Mouse (Mus musculus): Measurements from ENCODE around the gene 4933428M09Rik. TPM values are rescaled to one million over a fixed set of nuclear protein-coding genes. Genes with fewer than 3 reads are reported as not detected.

4933428M09Rik gene
- polyA plus RNA-seq, 1 experiment from 2014 or later = not detected

DNA sequence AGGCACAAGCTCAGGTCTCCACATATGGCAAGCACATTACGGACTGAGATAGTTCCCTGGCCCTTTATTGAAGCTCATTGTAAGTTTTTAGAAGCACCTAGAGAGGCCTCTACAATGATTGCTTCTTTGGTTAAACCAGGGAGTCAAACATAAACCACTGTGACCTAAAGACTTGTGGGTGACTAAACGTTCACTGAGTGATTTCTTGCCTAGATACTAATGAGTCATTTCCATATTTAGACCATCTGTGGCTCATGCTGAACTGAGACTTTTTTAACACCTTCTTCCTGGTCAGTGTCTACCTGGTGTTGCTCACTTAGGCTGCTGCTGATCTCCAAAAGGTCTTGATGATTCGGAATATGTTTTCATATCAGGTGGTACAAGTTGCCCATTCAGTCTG lies 42.9 kb downstream of the 4933428M09Rik start:
- no peak for ATAC-seq (ENCODE audit: insufficient read depth, low FRiP score, low read depth)
- 69% methylated on average over 3 of the region's 3 CpGs for WGBS

More for the DNA sequence above, 42.9 kb downstream of the 4933428M09Rik start:
- Histone ChIP-seq H3K36me3 (no peaks in the 10 kb centered on the region), H3K27me3 (replicated peaks) (no peaks in the 10 kb centered on the region), H3K9me3 (no peaks in the 10 kb centered on the region), H3K9ac (no peak overlapping the region), H3K4me2 (no peak overlapping the region), H3K4me3 (replicated peaks) (no peak overlapping the region), H3K27ac (no peak overlapping the region), H3K4me1 (no peaks in the 10 kb centered on the region)

Other genes starting within 250 kb of the 4933428M09Rik start
- gene Serpina7, start 94.0 kb upstream of the 4933428M09Rik start, polyA plus RNA-seq (2015; fragmentation: Nextera tagmentation; extraction: Ambion mirVana) = 0.30 TPM in 1 of 2 replicates, not detected in the other
- gene 4930513O06Rik, start 93.0 kb upstream of the 4933428M09Rik start, polyA plus RNA-seq (2015; fragmentation: Nextera tagmentation; extraction: Ambion mirVana) = 0.22 TPM in 1 of 2 replicates, not detected in the other
- gene Mum1l1, start 30.8 kb downstream of the 4933428M09Rik start, polyA plus RNA-seq (2015; fragmentation: Nextera tagmentation; extraction: Ambion mirVana) = 14.2 and 14.8 TPM in 2 replicates
- 0.14 TPM in 1 of 2 replicates, not detected in the other for gene Trap1a, start 154.5 kb downstream of the 4933428M09Rik start, polyA plus RNA-seq (2015; fragmentation: Nextera tagmentation; extraction: Ambion mirVana)